Mouse (Mus musculus): ENCODE data around the gene Armh3. TPM values are rescaled to one million over a fixed set of nuclear protein-coding genes. Genes with fewer than 3 reads are reported as not detected.

The Armh3 gene
- polyA plus RNA-seq, 1 experiment from 2014 or later: 19.9 TPM

GRCm38 (mm10) chr19:45804593-45805368 is 193.5 kb downstream of the Armh3 start:
- H3K27ac ChIP-seq: no peak overlapping the region
- no peaks in the 10 kb centered on the region for H3K36me3 ChIP-seq
- ATAC-seq (ENCODE audit: insufficient number of reproducible peaks, insufficient read depth, low FRiP score, low TSS enrichment, low read depth): peak; percentile 37; the same call in 1 of the 2 replicates
- H3K4me3 ChIP-seq (replicated peaks): no peak overlapping the region
- no peaks in the 10 kb centered on the region for H3K27me3 ChIP-seq
- 0 out of 2 replicates have a peak, but pooled peaks cover 3% of the 10 kb centered on the region for H3K4me1 ChIP-seq (replicated peaks)
- WGBS: 22% methylated on average over 12 of the region's 12 CpGs
- H3K4me2 ChIP-seq: peak overlapping the region; percentile 33
- H3K9me3 ChIP-seq: no peaks in the 10 kb centered on the region
- no peak overlapping the region for H3K9ac ChIP-seq (replicated peaks)

DNA sequence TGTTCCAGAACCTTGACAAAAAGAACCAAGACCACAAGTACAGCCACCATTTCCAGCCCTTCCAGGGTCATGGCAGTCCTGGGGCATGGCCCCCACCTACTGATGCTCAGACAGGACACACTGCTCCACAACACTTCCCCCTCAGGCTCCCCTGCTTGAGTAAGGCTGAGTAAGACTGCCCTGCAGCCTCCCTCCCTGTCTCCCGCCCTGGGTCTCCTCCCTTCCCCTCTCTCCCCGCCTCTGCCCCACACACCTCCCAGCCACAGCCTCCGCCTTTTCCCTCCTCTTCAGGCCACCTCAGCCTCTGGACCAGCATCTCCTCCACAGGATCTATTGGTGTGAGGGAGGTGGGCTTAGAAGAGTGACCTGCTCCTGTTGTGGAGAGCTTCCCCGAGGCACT is 194.9 kb downstream of the Armh3 start:
- H3K4me2 ChIP-seq: no peak overlapping the region

GRCm38 (mm10) chr19:45802702-45803101 is 195.6 kb downstream of the Armh3 start:
- H3K27me3 ChIP-seq: no peaks in the 10 kb centered on the region
- no peaks in the 10 kb centered on the region for H3K36me3 ChIP-seq
- ATAC-seq (ENCODE audit: insufficient number of reproducible peaks, insufficient read depth, low FRiP score, low TSS enrichment, low read depth): no peak
- no peak overlapping the region for H3K27ac ChIP-seq
- H3K9ac ChIP-seq (replicated peaks): no peak overlapping the region
- H3K4me2 ChIP-seq: no peak overlapping the region
- WGBS: 76% methylated on average over 4 of the region's 4 CpGs
- H3K4me1 ChIP-seq (replicated peaks): 0 out of 2 replicates have a peak, but pooled peaks cover 3% of the 10 kb centered on the region
- no peaks in the 10 kb centered on the region for H3K9me3 ChIP-seq
- H3K4me3 ChIP-seq (replicated peaks): no peak overlapping the region

More for the DNA sequence above, 194.9 kb downstream of the Armh3 start:
- 15% methylated on average over 4 of the region's 4 CpGs for WGBS
- H3K9me3 ChIP-seq: no peaks in the 10 kb centered on the region
- H3K4me3 ChIP-seq (replicated peaks): no peak overlapping the region
- H3K27ac ChIP-seq: no peak overlapping the region
- ATAC-seq (ENCODE audit: insufficient number of reproducible peaks, insufficient read depth, low FRiP score, low TSS enrichment, low read depth): no peak
- H3K27me3 ChIP-seq: no peaks in the 10 kb centered on the region
- 0 out of 2 replicates have a peak, but pooled peaks cover 3% of the 10 kb centered on the region for H3K4me1 ChIP-seq (replicated peaks)
- H3K36me3 ChIP-seq: no peaks in the 10 kb centered on the region
- H3K9ac ChIP-seq (replicated peaks): no peak overlapping the region

DNA sequence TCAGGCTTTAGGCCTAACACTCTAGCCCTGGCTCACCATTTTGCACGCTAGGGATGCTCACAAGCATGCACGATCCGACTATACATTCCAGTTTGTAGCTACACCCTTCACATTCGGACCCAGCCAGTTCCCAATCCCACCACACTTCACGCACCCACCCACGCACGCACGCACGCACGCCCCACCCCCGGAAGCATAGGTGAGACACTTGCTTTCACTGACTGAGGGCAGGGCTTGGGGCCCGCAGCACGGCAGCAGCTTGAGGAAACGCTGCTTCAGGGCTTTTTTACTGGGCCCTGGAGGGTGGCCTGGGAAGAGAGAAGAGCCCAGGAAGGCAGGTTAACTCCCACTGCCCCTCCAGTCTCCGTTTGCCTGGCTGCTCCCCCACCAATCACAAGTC is 201.4 kb downstream of the Armh3 start:
- H3K4me1 ChIP-seq (replicated peaks): peaks cover 11% of the 10 kb centered on the region; the same call in 1 of the 2 replicates
- no peaks in the 10 kb centered on the region for H3K9me3 ChIP-seq
- H3K27me3 ChIP-seq: no peaks in the 10 kb centered on the region
- no peak overlapping the region for H3K4me2 ChIP-seq
- no peak overlapping the region for H3K4me3 ChIP-seq (replicated peaks)
- H3K36me3 ChIP-seq: no peaks in the 10 kb centered on the region
- WGBS: 72% methylated on average over 15 of the region's 15 CpGs
- H3K9ac ChIP-seq (replicated peaks): no peak overlapping the region
- no peak overlapping the region for H3K27ac ChIP-seq
- ATAC-seq (ENCODE audit: insufficient number of reproducible peaks, insufficient read depth, low FRiP score, low TSS enrichment, low read depth): no peak

DNA sequence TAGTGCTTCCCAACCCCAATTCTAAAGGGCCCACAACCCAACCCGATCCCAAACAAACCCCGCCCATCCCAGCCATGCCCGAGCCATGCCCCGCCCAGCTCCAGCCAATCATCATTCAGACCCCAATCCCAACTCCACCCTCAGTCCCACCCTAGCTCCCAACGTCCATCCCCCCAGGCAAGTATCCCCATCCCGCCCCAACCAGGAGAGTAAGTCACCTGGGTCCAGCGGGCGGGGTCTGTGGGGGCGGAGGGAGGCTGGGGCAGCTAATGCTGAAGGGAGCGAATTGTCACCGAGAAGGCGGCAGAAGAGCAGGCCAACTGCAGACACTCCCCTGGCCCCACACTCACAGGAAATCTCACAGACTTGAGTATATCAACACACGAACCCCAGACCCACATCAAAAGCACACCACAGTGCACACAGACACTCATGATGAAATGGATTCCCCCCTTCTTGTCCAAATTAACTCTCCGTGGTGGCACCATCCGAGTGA is 202.2 kb downstream of the Armh3 start:
- no peak overlapping the region for H3K9ac ChIP-seq (replicated peaks)
- no peaks in the 10 kb centered on the region for H3K27me3 ChIP-seq
- H3K27ac ChIP-seq: no peak overlapping the region
- H3K36me3 ChIP-seq: no peaks in the 10 kb centered on the region
- WGBS: 8% methylated on average over 15 of the region's 15 CpGs
- H3K4me2 ChIP-seq: peak overlapping the region; percentile 55
- H3K4me3 ChIP-seq (replicated peaks): peak overlapping the region; percentile 24
- ATAC-seq (ENCODE audit: insufficient number of reproducible peaks, insufficient read depth, low FRiP score, low TSS enrichment, low read depth): no peak
- no peaks in the 10 kb centered on the region for H3K9me3 ChIP-seq
- H3K4me1 ChIP-seq (replicated peaks): peaks cover 11% of the 10 kb centered on the region; the same call in 1 of the 2 replicates

DNA sequence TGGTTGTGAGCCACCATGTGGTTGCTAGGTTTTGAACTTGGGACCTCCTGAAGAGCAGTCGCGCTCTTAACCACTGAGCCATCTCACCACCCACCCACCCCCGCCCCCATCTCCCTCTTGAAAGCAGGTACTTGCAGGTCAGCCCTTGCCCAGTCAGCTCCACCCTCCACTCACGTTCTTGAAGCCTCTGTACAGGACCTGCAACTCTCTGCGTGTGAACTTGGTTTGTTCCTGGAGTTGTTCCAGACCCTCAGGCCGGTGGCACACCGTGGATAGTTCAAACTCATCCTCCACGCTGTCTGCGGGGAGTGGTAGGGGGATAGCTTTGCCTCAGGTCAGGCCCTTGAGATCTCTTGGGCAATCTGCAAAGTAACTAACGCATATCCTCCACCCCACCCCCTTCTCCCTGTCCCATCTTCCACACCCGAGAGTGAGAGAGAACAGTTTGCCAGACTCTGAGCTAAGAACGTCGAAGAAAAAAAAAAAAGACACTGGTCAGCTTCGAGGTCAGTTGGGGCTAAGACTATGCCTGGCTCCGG is 202.8 kb downstream of the Armh3 start:
- Histone ChIP-seq H3K4me2 (peak overlapping the region; percentile 55), H3K27ac (no peak overlapping the region)
- ATAC-seq (ENCODE audit: insufficient number of reproducible peaks, insufficient read depth, low FRiP score, low TSS enrichment, low read depth): no peak

GRCm38 (mm10) chr19:45794718-45795117 is 203.6 kb downstream of the Armh3 start:
- ATAC-seq (ENCODE audit: insufficient number of reproducible peaks, insufficient read depth, low FRiP score, low TSS enrichment, low read depth): no peak
- 70% methylated on average over 6 of the region's 6 CpGs for WGBS
- Histone ChIP-seq H3K9ac (replicated peaks) (no peak overlapping the region), H3K9me3 (no peaks in the 10 kb centered on the region), H3K4me2 (no peak overlapping the region), H3K36me3 (no peaks in the 10 kb centered on the region), H3K4me3 (replicated peaks) (no peak overlapping the region), H3K4me1 (replicated peaks) (peaks cover 11% of the 10 kb centered on the region; the same call in 1 of the 2 replicates), H3K27ac (no peak overlapping the region), H3K27me3 (no peaks in the 10 kb centered on the region)

More for the DNA sequence above, 202.8 kb downstream of the Armh3 start:
- Histone ChIP-seq H3K4me1 (replicated peaks) (peaks cover 11% of the 10 kb centered on the region; the same call in 1 of the 2 replicates), H3K4me3 (replicated peaks) (peak overlapping the region; percentile 24), H3K36me3 (no peaks in the 10 kb centered on the region), H3K9me3 (no peaks in the 10 kb centered on the region), H3K27me3 (no peaks in the 10 kb centered on the region), H3K9ac (replicated peaks) (no peak overlapping the region)
- WGBS: 28% methylated on average over 15 of the region's 15 CpGs

DNA sequence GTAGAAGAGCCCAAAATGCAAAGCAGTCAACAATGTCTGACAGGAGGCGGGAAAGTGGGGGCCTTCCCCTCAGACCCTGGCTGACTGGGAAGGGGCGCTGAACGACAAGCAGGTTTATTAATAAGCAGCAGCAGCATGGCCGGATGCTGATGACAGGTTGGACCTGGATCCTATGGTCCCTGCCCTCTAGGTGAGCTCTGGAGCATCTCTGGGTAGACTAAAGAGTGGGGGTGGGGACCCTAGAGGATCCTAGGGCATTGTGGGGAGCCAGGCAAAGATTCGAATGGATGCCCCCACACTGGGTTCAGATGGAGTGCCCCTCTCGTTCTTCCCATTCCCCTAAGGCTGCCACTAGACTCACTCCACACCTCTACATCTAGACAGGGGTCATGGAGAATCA is 205.9 kb downstream of the Armh3 start:
- ATAC-seq (ENCODE audit: insufficient number of reproducible peaks, insufficient read depth, low FRiP score, low TSS enrichment, low read depth): no peak
- H3K27ac ChIP-seq: no peak overlapping the region
- H3K9me3 ChIP-seq: no peaks in the 10 kb centered on the region
- H3K27me3 ChIP-seq: no peaks in the 10 kb centered on the region
- H3K4me1 ChIP-seq (replicated peaks): peaks cover 11% of the 10 kb centered on the region; the same call in 1 of the 2 replicates
- no peak overlapping the region for H3K4me2 ChIP-seq
- no peak overlapping the region for H3K4me3 ChIP-seq (replicated peaks)
- WGBS: 88% methylated on average over 6 of the region's 6 CpGs
- H3K36me3 ChIP-seq: no peaks in the 10 kb centered on the region
- no peak overlapping the region for H3K9ac ChIP-seq (replicated peaks)

DNA sequence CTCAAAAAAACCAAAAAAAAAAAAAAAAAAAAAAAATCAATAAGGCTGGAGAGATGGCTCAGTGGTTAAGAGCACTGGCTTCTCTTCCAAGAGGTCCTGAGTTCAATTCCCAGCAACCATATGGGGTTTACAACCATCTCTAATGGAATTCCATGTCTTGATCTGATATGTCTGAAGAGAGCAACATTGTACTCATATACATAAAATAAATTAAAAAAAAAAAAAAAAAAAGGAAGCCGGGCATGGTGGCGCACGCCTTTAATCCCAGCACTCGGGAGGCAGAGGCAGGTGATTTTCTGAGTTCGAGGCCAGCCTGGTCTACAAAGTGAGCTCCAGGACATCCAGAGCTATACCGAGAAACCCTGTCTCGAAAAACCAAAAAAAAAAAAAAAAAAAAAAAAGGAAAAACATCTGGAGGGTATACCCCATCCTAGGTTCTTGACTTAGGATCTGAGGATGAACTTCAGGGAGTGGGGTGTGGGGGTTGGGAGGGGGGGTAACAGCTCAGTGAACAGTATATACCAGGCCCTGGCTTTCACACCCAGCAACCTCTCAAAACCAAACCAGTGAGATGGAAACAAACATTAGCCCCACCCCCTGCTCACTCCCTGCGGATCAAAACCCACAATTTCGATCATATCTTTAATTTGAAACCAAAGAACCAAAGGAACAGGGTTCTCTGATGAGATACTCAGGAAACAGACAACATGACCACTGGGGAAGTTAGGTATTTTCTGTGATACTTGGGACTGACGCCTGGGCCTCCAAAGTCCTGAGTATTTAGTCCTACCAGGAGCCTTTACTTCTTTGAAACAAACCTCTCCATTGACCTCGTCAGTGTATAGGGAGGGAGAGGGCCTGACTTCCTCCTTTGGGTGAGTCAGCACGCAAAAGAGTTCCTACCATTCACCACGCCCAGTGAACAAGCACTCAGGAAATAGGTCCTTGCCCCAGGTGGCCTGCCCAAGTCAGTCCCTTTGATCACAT is 208.1 kb downstream of the Armh3 start:
- ATAC-seq (ENCODE audit: insufficient number of reproducible peaks, insufficient read depth, low FRiP score, low TSS enrichment, low read depth): no peak
- WGBS: 71% methylated on average over 13 of the region's 13 CpGs
- no peaks in the 10 kb centered on the region for H3K4me1 ChIP-seq (replicated peaks)

GRCm38 (mm10) chr19:45789365-45789764 is 208.9 kb downstream of the Armh3 start:
- Histone ChIP-seq H3K9ac (replicated peaks) (no peak overlapping the region), H3K4me2 (no peak overlapping the region), H3K9me3 (no peaks in the 10 kb centered on the region), H3K36me3 (no peaks in the 10 kb centered on the region), H3K27ac (no peak overlapping the region), H3K4me3 (replicated peaks) (no peak overlapping the region), H3K4me1 (replicated peaks) (no peaks in the 10 kb centered on the region), H3K27me3 (no peaks in the 10 kb centered on the region)
- ATAC-seq (ENCODE audit: insufficient number of reproducible peaks, insufficient read depth, low FRiP score, low TSS enrichment, low read depth): no peak
- 59% methylated on average over 7 of the region's 7 CpGs for WGBS

More for the DNA sequence above, 208.1 kb downstream of the Armh3 start:
- Histone ChIP-seq H3K27ac (no peak overlapping the region), H3K9me3 (no peaks in the 10 kb centered on the region), H3K27me3 (no peaks in the 10 kb centered on the region), H3K36me3 (no peaks in the 10 kb centered on the region), H3K4me3 (replicated peaks) (no peak overlapping the region), H3K9ac (replicated peaks) (no peak overlapping the region), H3K4me2 (no peak overlapping the region)
